Mouse (Mus musculus) forebrain, embryonic 15.5 days (tissue): Measurements from ENCODE around the gene Adh6a. TPM values are rescaled to one million over a fixed set of nuclear protein-coding genes. Genes with fewer than 3 reads are reported as not detected.

Source experiments
- ATAC-seq: fragments of 200-750 bp; cut with Nextera tagmentation; replicated peaks from 2 replicates; pipeline ENCODE4 v1.8.0; 2017; ENCODE audit warnings: mild to moderate bottlenecking, moderate TSS enrichment, moderate library complexity
- H3K27ac ChIP-seq: fragments of 300-500 bp; sonication (generic); replicated peaks from 2 replicates; pipeline ENCODE4 v1.5.1; 2015; ENCODE audit warnings: mild to moderate bottlenecking, inconsistent platforms
- H3K27me3 ChIP-seq: fragments of 300-500 bp; sonication (generic); 2 replicates; pipeline ENCODE4 v1.6.1; 2015; ENCODE audit warnings: inconsistent platforms
- H3K36me3 ChIP-seq: fragments of 300-500 bp; sonication (generic); 2 replicates; pipeline ENCODE4 v1.6.1; 2015; ENCODE audit warnings: mild to moderate bottlenecking, inconsistent platforms
- H3K4me1 ChIP-seq: fragments of 300-500 bp; sonication (generic); 2 replicates; pipeline ENCODE4 v1.6.1; 2015; ENCODE audit warnings: inconsistent platforms
- H3K4me2 ChIP-seq: fragments of 300-500 bp; sonication (generic); replicated peaks from 2 replicates; pipeline ENCODE4 v1.6.1; 2015; ENCODE audit warnings: mild to moderate bottlenecking, inconsistent platforms
- H3K4me3 ChIP-seq: fragments of 300-500 bp; sonication (generic); 2 replicates; pipeline ENCODE4 v1.5.1; 2015; ENCODE audit warnings: mild to moderate bottlenecking, inconsistent platforms
- H3K9ac ChIP-seq: fragments of 300-500 bp; sonication (generic); replicated peaks from 2 replicates; pipeline ENCODE4 v1.6.1; 2015; ENCODE audit warnings: mild to moderate bottlenecking, inconsistent platforms
- H3K9me3 ChIP-seq: fragments of 300-500 bp; sonication (generic); 2 replicates; pipeline ENCODE4 v1.6.1; 2016; ENCODE audit warnings: inconsistent platforms
- WGBS: fragments of 180-500 bp; shearing (Covaris S2); methylation state at CpG from one replicate; pipeline ENCODE4 v1.1.7; 2015; ENCODE audit warnings: mixed read lengths; 5-methylcytosine and 5-hydroxymethylcytosine counted together
- polyA plus RNA-seq: library from polyadenylated mRNA; unstranded; fragments of >200 nt; fragmentation: Nextera tagmentation; extraction: Ambion mirVana; gene quantifications from 2 replicates; pipeline ENCODE4 v1.2.1, GENCODE M21; 2015

Gene Adh6a
- polyA plus RNA-seq, 1 experiment from 2014 or later, result not detected

- no peaks in the 10 kb centered on the region for H3K27me3 ChIP-seq
- H3K27ac ChIP-seq, result no peak overlapping the region
- no peak for ATAC-seq
- no peak overlapping the region for H3K9ac ChIP-seq
- no peaks in the 10 kb centered on the region for H3K4me1 ChIP-seq
- no peaks in the 10 kb centered on the region for H3K36me3 ChIP-seq
- 94% methylated on average over 9 of the region's 9 CpGs for WGBS
- 0 out of 2 replicates have a peak, but pooled peaks cover 12% of the 10 kb centered on the region for H3K9me3 ChIP-seq
- H3K4me3 ChIP-seq, result no peak overlapping the region
- H3K4me2 ChIP-seq, result no peak overlapping the region
Observed at GRCm38 (mm10) chr3:138300130-138300529, 13.0 kb upstream of the Adh6a start.

GRCm38 (mm10) chr3:138302676-138303075 lies 10.4 kb upstream of the Adh6a start:
- ATAC-seq, result no peak
- no peak overlapping the region for H3K4me3 ChIP-seq
- H3K36me3 ChIP-seq, result no peaks in the 10 kb centered on the region
- no peak overlapping the region for H3K27ac ChIP-seq
- H3K4me2 ChIP-seq, result no peak overlapping the region
- no peak overlapping the region for H3K9ac ChIP-seq
- no peaks in the 10 kb centered on the region for H3K27me3 ChIP-seq
- 67% methylated on average over 4 of the region's 4 CpGs for WGBS
- 0 out of 2 replicates have a peak, but pooled peaks cover 2% of the 10 kb centered on the region for H3K4me1 ChIP-seq
- 0 out of 2 replicates have a peak, but pooled peaks cover 12% of the 10 kb centered on the region for H3K9me3 ChIP-seq

- H3K36me3 ChIP-seq, result no peaks in the 10 kb centered on the region
- H3K4me1 ChIP-seq, result 0 out of 2 replicates have a peak, but pooled peaks cover 2% of the 10 kb centered on the region
- H3K4me3 ChIP-seq, result no peak overlapping the region
- no peaks in the 10 kb centered on the region for H3K27me3 ChIP-seq
- no peak overlapping the region for H3K9ac ChIP-seq
- no peaks in the 10 kb centered on the region for H3K9me3 ChIP-seq
- H3K27ac ChIP-seq, result no peak overlapping the region
- WGBS, result 94% methylated on average over 6 of the region's 6 CpGs
- ATAC-seq, result no peak
- no peak overlapping the region for H3K4me2 ChIP-seq
Observed at GRCm38 (mm10) chr3:138303771-138304488, 9.2 kb upstream of the Adh6a start.

GRCm38 (mm10) chr3:138304489-138304871 lies 8.6 kb upstream of the Adh6a start:
- Histone ChIP-seq H3K27me3 (no peaks in the 10 kb centered on the region), H3K9me3 (no peaks in the 10 kb centered on the region), H3K4me2 (no peak overlapping the region), H3K4me1 (0 out of 2 replicates have a peak, but pooled peaks cover 2% of the 10 kb centered on the region), H3K9ac (no peak overlapping the region), H3K36me3 (no peaks in the 10 kb centered on the region), H3K27ac (no peak overlapping the region), H3K4me3 (no peak overlapping the region)
- WGBS, result 48% methylated on average over 4 of the region's 4 CpGs
- ATAC-seq, result no peak

- Histone ChIP-seq H3K4me2 (no peak overlapping the region), H3K27ac (no peak overlapping the region), H3K9ac (no peak overlapping the region), H3K9me3 (no peaks in the 10 kb centered on the region), H3K4me3 (no peak overlapping the region), H3K27me3 (no peaks in the 10 kb centered on the region), H3K36me3 (no peaks in the 10 kb centered on the region), H3K4me1 (0 out of 2 replicates have a peak, but pooled peaks cover 2% of the 10 kb centered on the region)
- 71% methylated on average over 10 of the region's 10 CpGs for WGBS
- 0 out of 2 replicates have a peak, but pooled peaks have one; percentile 47 for ATAC-seq
Observed at GRCm38 (mm10) chr3:138305486-138306289, 7.4 kb upstream of the Adh6a start.

- Histone ChIP-seq H3K9me3 (no peaks in the 10 kb centered on the region), H3K4me1 (0 out of 2 replicates have a peak, but pooled peaks cover 2% of the 10 kb centered on the region), H3K27ac (no peak overlapping the region), H3K4me2 (no peak overlapping the region), H3K36me3 (no peaks in the 10 kb centered on the region), H3K9ac (no peak overlapping the region), H3K27me3 (no peaks in the 10 kb centered on the region), H3K4me3 (no peak overlapping the region)
- ATAC-seq, result 0 out of 2 replicates have a peak, but pooled peaks have one; percentile 33
- WGBS, result 55% methylated on average over 8 of the region's 8 CpGs
Observed at GRCm38 (mm10) chr3:138306290-138306683, 6.8 kb upstream of the Adh6a start.

GRCm38 (mm10) chr3:138309910-138310309 lies 3.2 kb upstream of the Adh6a start:
- ATAC-seq, result no peak
- no peak overlapping the region for H3K9ac ChIP-seq
- H3K9me3 ChIP-seq, result no peaks in the 10 kb centered on the region
- 0 out of 2 replicates have a peak, but pooled peaks cover 2% of the 10 kb centered on the region for H3K4me1 ChIP-seq
- no peaks in the 10 kb centered on the region for H3K36me3 ChIP-seq
- H3K4me3 ChIP-seq, result no peak overlapping the region
- WGBS, result 92% methylated on average over 8 of the region's 8 CpGs
- no peaks in the 10 kb centered on the region for H3K27me3 ChIP-seq
- no peak overlapping the region for H3K4me2 ChIP-seq
- no peak overlapping the region for H3K27ac ChIP-seq

- Histone ChIP-seq H3K36me3 (no peaks in the 10 kb centered on the region), H3K4me1 (0 out of 2 replicates have a peak, but pooled peaks cover 2% of the 10 kb centered on the region), H3K27me3 (no peaks in the 10 kb centered on the region), H3K4me3 (no peak overlapping the region), H3K9ac (no peak overlapping the region), H3K27ac (no peak overlapping the region), H3K4me2 (no peak overlapping the region), H3K9me3 (no peaks in the 10 kb centered on the region)
- 84% methylated on average over 6 of the region's 6 CpGs for WGBS
- ATAC-seq, result no peak
Observed at GRCm38 (mm10) chr3:138311015-138311414, 2.1 kb upstream of the Adh6a start.

- no peak overlapping the region for H3K4me2 ChIP-seq
- H3K9me3 ChIP-seq, result no peaks in the 10 kb centered on the region
- no peak for ATAC-seq
- H3K9ac ChIP-seq, result no peak overlapping the region
- H3K4me1 ChIP-seq, result no peaks in the 10 kb centered on the region
- H3K27ac ChIP-seq, result no peak overlapping the region
- no peaks in the 10 kb centered on the region for H3K36me3 ChIP-seq
- no peaks in the 10 kb centered on the region for H3K27me3 ChIP-seq
- 86% methylated on average over 2 of the region's 2 CpGs for WGBS
- no peak overlapping the region for H3K4me3 ChIP-seq
Observed at GRCm38 (mm10) chr3:138316908-138317472, 3.9 kb downstream of the Adh6a start.

GRCm38 (mm10) chr3:138325001-138325400 lies 11.9 kb downstream of the Adh6a start:
- 91% methylated on average over 17 of the region's 17 CpGs for WGBS

GRCm38 (mm10) chr3:138325466-138325865 lies 12.4 kb downstream of the Adh6a start:
- H3K27ac ChIP-seq, result no peak overlapping the region
- H3K9me3 ChIP-seq, result no peaks in the 10 kb centered on the region
- H3K36me3 ChIP-seq, result no peaks in the 10 kb centered on the region
- H3K4me1 ChIP-seq, result no peaks in the 10 kb centered on the region
- no peak overlapping the region for H3K9ac ChIP-seq
- ATAC-seq, result no peak
- H3K27me3 ChIP-seq, result no peaks in the 10 kb centered on the region
- H3K4me2 ChIP-seq, result no peak overlapping the region
- H3K4me3 ChIP-seq, result no peak overlapping the region
- WGBS, result 92% methylated on average over 6 of the region's 6 CpGs

More at GRCm38 (mm10) chr3:138325001-138325400, 11.9 kb downstream of the Adh6a start:
- Histone ChIP-seq H3K4me3 (no peak overlapping the region), H3K36me3 (no peaks in the 10 kb centered on the region), H3K9me3 (no peaks in the 10 kb centered on the region), H3K4me2 (no peak overlapping the region), H3K9ac (no peak overlapping the region), H3K27ac (no peak overlapping the region), H3K27me3 (no peaks in the 10 kb centered on the region), H3K4me1 (no peaks in the 10 kb centered on the region)
- ATAC-seq, result no peak

- no peaks in the 10 kb centered on the region for H3K36me3 ChIP-seq
- H3K4me1 ChIP-seq, result no peaks in the 10 kb centered on the region
- 87% methylated on average over 8 of the region's 8 CpGs for WGBS
- no peaks in the 10 kb centered on the region for H3K27me3 ChIP-seq
- no peak overlapping the region for H3K9ac ChIP-seq
- no peak overlapping the region for H3K4me2 ChIP-seq
- H3K9me3 ChIP-seq, result no peaks in the 10 kb centered on the region
- H3K27ac ChIP-seq, result no peak overlapping the region
- no peak overlapping the region for H3K4me3 ChIP-seq
- no peak for ATAC-seq
Observed at GRCm38 (mm10) chr3:138333910-138334309, 20.8 kb downstream of the Adh6a start.
